Mouse (Mus musculus) brain, embryonic 14.5 days (tissue): ENCODE data around the gene Plet1.

ENCODE experiments used
- CTCF ChIP-seq: fragments of 200-500 bp; IDR thresholded peaks from 2 replicates; pipeline ENCODE4 v1.5.1; 2012; ENCODE audit warnings: inconsistent platforms, mild to moderate bottlenecking, moderate library complexity, borderline replicate concordance; ENCODE audit not compliant: insufficient read depth, insufficient read length; ENCODE audit errors: extremely low read depth
- POLR2A ChIP-seq: fragments of 200-500 bp; IDR thresholded peaks from 2 replicates; pipeline ENCODE4 v1.6.1; 2012; ENCODE audit warnings: mild to moderate bottlenecking, inconsistent platforms, borderline replicate concordance; ENCODE audit not compliant: poor library complexity, insufficient read depth, insufficient read length, severe bottlenecking; ENCODE audit errors: extremely low read depth

GRCm38 (mm10) chr9:50522574-50522973 lies 28.2 kb downstream of the Plet1 start:
- TF ChIP-seq POLR2A (no peak), CTCF (no peak)
